Mouse (Mus musculus) heart, embryonic 13.5 days (tissue): ENCODE results near the gene Olfr118. TPM values are rescaled to one million over a fixed set of nuclear protein-coding genes. Genes with fewer than 3 reads are reported as not detected.
"Not testable (repeated sequence)": the region's sequence is repeated elsewhere in the genome, so short reads cannot be mapped to it uniquely, and the experiment has no call there.

Source experiments
- ATAC-seq: fragments of 200-750 bp; cut with Nextera tagmentation; 2 replicates; pipeline ENCODE4 v1.8.0; 2017; ENCODE audit warnings: moderate TSS enrichment; ENCODE audit not compliant: insufficient number of reproducible peaks, low FRiP score, low TSS enrichment; ENCODE audit errors: extremely low read depth
- H3K27ac ChIP-seq: fragments of 300-500 bp; sonication (generic); replicated peaks from 2 replicates; pipeline ENCODE4 v1.5.1; 2015; ENCODE audit warnings: moderate library complexity, mild to moderate bottlenecking, inconsistent platforms
- H3K27me3 ChIP-seq: fragments of 300-500 bp; sonication (generic); replicated peaks from 2 replicates; pipeline ENCODE4 v1.6.1; 2015; ENCODE audit warnings: mild to moderate bottlenecking, inconsistent platforms
- H3K36me3 ChIP-seq: fragments of 300-500 bp; sonication (generic); 2 replicates; pipeline ENCODE4 v1.6.1; 2015; ENCODE audit warnings: mild to moderate bottlenecking, inconsistent platforms
- H3K4me1 ChIP-seq: fragments of 300-500 bp; sonication (generic); 2 replicates; pipeline ENCODE4 v1.6.1; 2015; ENCODE audit warnings: inconsistent platforms
- H3K4me2 ChIP-seq: fragments of 300-500 bp; sonication (generic); 2 replicates; pipeline ENCODE4 v1.6.1; 2015; ENCODE audit warnings: inconsistent platforms, mild to moderate bottlenecking, moderate library complexity
- H3K4me3 ChIP-seq: fragments of 300-500 bp; sonication (generic); 2 replicates; pipeline ENCODE4 v1.5.1; 2015; ENCODE audit warnings: moderate library complexity, mild to moderate bottlenecking, inconsistent platforms
- H3K9ac ChIP-seq: fragments of 300-500 bp; sonication (generic); 2 replicates; pipeline ENCODE4 v1.6.1; 2015; ENCODE audit warnings: inconsistent platforms, mild to moderate bottlenecking, moderate library complexity
- H3K9me3 ChIP-seq: fragments of 300-500 bp; sonication (generic); 2 replicates; pipeline ENCODE4 v1.6.1; 2016; ENCODE audit warnings: inconsistent platforms
- WGBS: fragments of 180-500 bp; shearing (Covaris S2); methylation state at CpG from one replicate; pipeline ENCODE4 v1.1.7; 2015; ENCODE audit warnings: mixed read lengths; 5-methylcytosine and 5-hydroxymethylcytosine counted together
- polyA plus RNA-seq: library from polyadenylated mRNA; unstranded; fragments of >200 nt; fragmentation: Nextera tagmentation; extraction: Ambion mirVana; gene quantifications from 2 replicates; pipeline ENCODE4 v1.2.1, GENCODE M21; 2015

Olfr118 gene
- not detected in 2 replicates for polyA plus RNA-seq

DNA sequence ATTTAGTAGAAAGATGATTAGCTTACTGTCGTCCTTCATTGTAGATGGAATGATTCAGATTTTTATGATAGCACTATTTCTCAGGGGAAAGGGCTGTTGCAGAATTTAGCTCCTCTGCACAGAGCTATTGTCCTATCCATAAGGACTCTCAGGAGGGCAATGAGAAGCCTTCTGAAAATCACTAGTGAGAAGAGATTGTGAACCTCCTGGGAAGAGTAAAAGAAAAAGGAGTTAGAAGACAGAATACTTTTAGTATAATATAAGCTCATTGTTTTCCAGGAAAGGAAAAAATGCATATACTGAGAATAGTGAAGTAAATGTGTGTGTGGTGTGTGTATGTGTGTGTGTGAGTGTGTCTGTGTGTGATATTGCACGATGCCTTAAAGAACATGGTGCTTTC, at the start of gene Olfr118:
Gene Olfr118 (plus strand): TSS at position 301 of the 400 bp plus-strand sequence.
- no peaks in the 10 kb centered on the region for H3K9me3 ChIP-seq
- no peaks in the 10 kb centered on the region for H3K4me1 ChIP-seq
- no peak for ATAC-seq
- H3K27me3 ChIP-seq = no peaks in the 10 kb centered on the region
- no peak within 1 kb of the TSS for H3K9ac ChIP-seq
- no peaks in the 10 kb centered on the region for H3K36me3 ChIP-seq
- H3K4me3 ChIP-seq = no peak within 1 kb of the TSS
- no peak within 1 kb of the TSS for H3K27ac ChIP-seq
- H3K4me2 ChIP-seq = no peak within 1 kb of the TSS
- WGBS = 45% methylated on average over 2 of the region's 2 CpGs

DNA sequence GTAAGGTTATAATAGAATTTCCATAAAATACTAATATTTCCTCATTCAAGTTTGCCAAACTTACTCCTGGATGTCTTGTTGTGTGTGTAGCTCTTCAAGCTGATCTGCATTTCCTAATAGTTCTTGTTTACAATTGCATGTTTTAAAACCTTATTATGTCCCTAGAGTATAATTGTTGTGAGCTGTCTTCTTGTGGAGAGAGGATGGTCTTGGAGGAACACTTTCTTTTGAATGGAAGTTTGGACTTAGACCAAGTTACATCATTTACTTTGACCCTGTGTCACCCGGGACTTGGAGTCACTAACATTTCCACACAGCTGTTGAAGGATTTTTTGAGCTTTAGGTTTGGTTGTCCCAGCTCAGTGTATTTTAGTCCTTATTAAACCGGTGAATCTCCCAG, 39.8 kb upstream of the Olfr118 start, which contains the start of the genes Olfr115 and Olfr116:
Gene Olfr115 (minus strand): TSS at position 101 of the 400 bp plus-strand sequence.
Gene Olfr116 (minus strand): TSS at position 191 of the 400 bp plus-strand sequence.
- Histone ChIP-seq H3K4me2 (no peak within 1 kb of the TSS), H3K9ac (no peak within 1 kb of the TSS), H3K27ac (no peak within 1 kb of the TSS), H3K4me3 (no peak within 1 kb of the TSS), H3K36me3 (no peaks in the 10 kb centered on the region), H3K9me3 (peaks cover 11% of the 10 kb centered on the region), H3K27me3 (no peaks in the 10 kb centered on the region), H3K4me1 (no peaks in the 10 kb centered on the region)
- ATAC-seq = no peak
- WGBS = 70% methylated on average over 2 of the region's 2 CpGs

DNA sequence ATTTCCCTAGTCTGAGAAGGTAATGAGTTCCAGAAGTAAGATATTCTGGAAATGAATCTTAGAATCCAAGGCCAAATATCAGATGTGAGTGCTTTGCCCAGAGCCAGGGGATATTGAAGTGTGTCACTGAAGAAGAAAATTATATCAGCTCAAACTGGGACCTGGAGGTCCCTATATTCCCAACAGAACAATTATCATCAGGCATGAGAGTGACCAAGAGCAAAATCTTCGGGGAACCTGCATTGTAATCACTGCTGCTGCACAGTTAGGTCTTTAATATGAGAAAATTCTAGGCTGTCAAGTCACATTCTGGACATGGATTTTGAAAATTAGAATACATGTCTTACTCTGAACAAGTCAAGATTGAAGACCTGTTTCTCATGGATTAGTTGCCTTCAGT, 3.1 kb upstream of the Olfr118 start, which contains the start of gene Olfr117:
Gene Olfr117 (minus strand): TSS at position 101 of the 400 bp plus-strand sequence.
- Histone ChIP-seq H3K27me3 (no peaks in the 10 kb centered on the region), H3K36me3 (no peaks in the 10 kb centered on the region), H3K9me3 (no peaks in the 10 kb centered on the region), H3K9ac (no peak within 1 kb of the TSS), H3K4me3 (no peak within 1 kb of the TSS), H3K4me2 (no peak within 1 kb of the TSS), H3K4me1 (no peaks in the 10 kb centered on the region), H3K27ac (no peak within 1 kb of the TSS)
- no peak for ATAC-seq
- 50% methylated on average over 1 of the region's 1 CpGs for WGBS

DNA sequence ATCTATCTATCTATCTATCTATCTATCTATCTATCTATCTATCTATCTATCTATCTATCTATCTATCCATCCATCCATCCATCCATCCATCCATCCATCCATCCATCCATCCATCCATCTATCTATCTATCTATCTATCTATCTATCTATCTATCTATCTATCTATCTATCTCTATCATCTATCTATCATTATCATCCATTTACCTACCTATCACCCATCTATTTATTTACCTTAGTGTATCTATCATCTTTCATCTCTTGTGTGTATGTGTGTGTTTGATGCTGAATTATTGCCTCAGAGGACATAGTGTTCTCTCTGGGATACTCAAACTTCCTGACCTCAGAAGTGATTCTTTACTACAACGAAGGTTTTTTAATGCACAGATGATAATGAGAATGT, 29.5 kb downstream of the Olfr118 start, which contains the start of gene Olfr119:
Gene Olfr119 (plus strand): TSS at position 301 of the 400 bp plus-strand sequence.
- H3K36me3 ChIP-seq, ATAC-seq, H3K27me3 ChIP-seq, H3K4me3 ChIP-seq, H3K4me1 ChIP-seq, H3K27ac ChIP-seq, H3K4me2 ChIP-seq, H3K9ac ChIP-seq, H3K9me3 ChIP-seq: not testable (repeated sequence)
- 76% methylated on average over 1 of the region's 1 CpGs for WGBS

DNA sequence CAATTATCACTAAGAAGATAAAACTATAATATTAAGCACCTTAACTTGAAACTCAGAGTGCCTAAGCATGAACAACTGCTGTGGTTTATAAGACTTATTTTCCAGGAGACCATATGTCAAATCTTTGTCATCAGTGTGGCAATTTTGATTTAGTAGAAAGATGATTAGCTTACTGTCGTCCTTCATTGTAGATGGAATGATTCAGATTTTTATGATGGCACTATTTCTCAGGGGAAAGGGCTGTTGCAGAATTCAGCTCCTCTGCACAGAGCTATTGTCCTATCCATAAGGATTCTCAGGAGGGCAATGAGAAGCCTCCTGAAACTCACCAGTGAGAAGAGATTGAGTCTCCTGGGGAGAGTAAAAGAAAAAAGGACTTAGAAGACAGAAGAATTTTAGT, 54.7 kb downstream of the Olfr118 start, which contains the start of gene Olfr120:
Gene Olfr120 (plus strand): TSS at position 301 of the 400 bp plus-strand sequence.
- no peaks in the 10 kb centered on the region for H3K36me3 ChIP-seq
- H3K4me1 ChIP-seq = no peaks in the 10 kb centered on the region
- ATAC-seq = no peak
- H3K9me3 ChIP-seq = no peaks in the 10 kb centered on the region
- H3K4me3 ChIP-seq = no peak within 1 kb of the TSS
- 50% methylated on average over 1 of the region's 1 CpGs for WGBS
- no peak within 1 kb of the TSS for H3K9ac ChIP-seq
- no peak within 1 kb of the TSS for H3K4me2 ChIP-seq
- no peaks in the 10 kb centered on the region for H3K27me3 ChIP-seq
- H3K27ac ChIP-seq = no peak within 1 kb of the TSS

Other genes starting within 250 kb of the Olfr118 start
- not detected in 2 replicates for gene Olfr108, start 221.5 kb upstream of the Olfr118 start, polyA plus RNA-seq
- gene Olfr109, start 208.1 kb upstream of the Olfr118 start, polyA plus RNA-seq = not detected in 2 replicates
- gene H2-M2, start 183.4 kb upstream of the Olfr118 start, polyA plus RNA-seq = not detected in 2 replicates
- gene Olfr110, start 174.5 kb upstream of the Olfr118 start, polyA plus RNA-seq = not detected in 2 replicates
- not detected in 2 replicates for gene Olfr111, start 159.0 kb upstream of the Olfr118 start, polyA plus RNA-seq
- gene Olfr112, start 97.5 kb upstream of the Olfr118 start, polyA plus RNA-seq = not detected in 2 replicates
- gene Olfr113, start 89.3 kb upstream of the Olfr118 start, polyA plus RNA-seq = not detected in 2 replicates
- gene Olfr114, start 74.2 kb upstream of the Olfr118 start, polyA plus RNA-seq = not detected in 2 replicates
- gene Olfr115, start 39.9 kb upstream of the Olfr118 start, polyA plus RNA-seq = not detected in 2 replicates
- gene Olfr116, start 39.8 kb upstream of the Olfr118 start, polyA plus RNA-seq = not detected in 2 replicates
- gene Olfr117, start 3.2 kb upstream of the Olfr118 start, polyA plus RNA-seq = not detected in 2 replicates
- gene Olfr119, start 29.6 kb downstream of the Olfr118 start, polyA plus RNA-seq = not detected in 2 replicates
- gene Olfr120, start 54.8 kb downstream of the Olfr118 start, polyA plus RNA-seq = not detected in 2 replicates
- gene Olfr121, start 81.9 kb downstream of the Olfr118 start, polyA plus RNA-seq = not detected in 2 replicates
- not detected in 2 replicates for gene Olfr122, start 101.6 kb downstream of the Olfr118 start, polyA plus RNA-seq
- not detected in 2 replicates for gene Olfr123, start 126.5 kb downstream of the Olfr118 start, polyA plus RNA-seq
- not detected in 2 replicates for gene Olfr124, start 132.9 kb downstream of the Olfr118 start, polyA plus RNA-seq
- gene Olfr125, start 166.0 kb downstream of the Olfr118 start, polyA plus RNA-seq = not detected in 2 replicates
- not detected in 2 replicates for gene Olfr126, start 180.5 kb downstream of the Olfr118 start, polyA plus RNA-seq
- not detected in 2 replicates for gene Olfr127, start 233.4 kb downstream of the Olfr118 start, polyA plus RNA-seq